Mouse (Mus musculus): ENCODE data around the gene Smim20. TPM values are rescaled to one million over a fixed set of nuclear protein-coding genes. Genes with fewer than 3 reads are reported as not detected.

Gene Smim20
- total RNA-seq (2015; ENCODE audit: low replicate concordance) (6.0 and 34.3 TPM in 2 replicates), total RNA-seq (2017; ENCODE audit: low replicate concordance) (7.5 and 10.6 TPM in 2 replicates)

- peak; percentile 98 for ATAC-seq (replicated peaks; ENCODE audit: low FRiP score, poor library complexity, severe bottlenecking)
Observed at GRCm38 (mm10) chr5:53266931-53267853, at the start of gene Smim20. Smim20 (plus strand) TSS chr5:53267083.

GRCm38 (mm10) chr5:53225434-53225833, 41.4 kb upstream of the Smim20 start:
- ATAC-seq (replicated peaks; ENCODE audit: low FRiP score, poor library complexity, severe bottlenecking), result no peak

GRCm38 (mm10) chr5:53230560-53230959, 36.3 kb upstream of the Smim20 start:
- ATAC-seq (replicated peaks; ENCODE audit: low FRiP score, poor library complexity, severe bottlenecking), result no peak

GRCm38 (mm10) chr5:53235551-53235950, 31.3 kb upstream of the Smim20 start:
- ATAC-seq (replicated peaks; ENCODE audit: low FRiP score, poor library complexity, severe bottlenecking), result no peak

- ATAC-seq (replicated peaks; ENCODE audit: low FRiP score, poor library complexity, severe bottlenecking), result no peak
Observed at GRCm38 (mm10) chr5:53236136-53236535, 30.7 kb upstream of the Smim20 start.

GRCm38 (mm10) chr5:53236749-53237148, 30.1 kb upstream of the Smim20 start:
- ATAC-seq (replicated peaks; ENCODE audit: low FRiP score, poor library complexity, severe bottlenecking), result no peak

GRCm38 (mm10) chr5:53238761-53239160, 28.1 kb upstream of the Smim20 start:
- ATAC-seq (replicated peaks; ENCODE audit: low FRiP score, poor library complexity, severe bottlenecking), result no peak

- no peak for ATAC-seq (replicated peaks; ENCODE audit: low FRiP score, poor library complexity, severe bottlenecking)
Observed at GRCm38 (mm10) chr5:53239189-53239588, 27.7 kb upstream of the Smim20 start.

- ATAC-seq (replicated peaks; ENCODE audit: low FRiP score, poor library complexity, severe bottlenecking), result no peak
Observed at GRCm38 (mm10) chr5:53239831-53240440, 26.9 kb upstream of the Smim20 start.

- ATAC-seq (replicated peaks; ENCODE audit: low FRiP score, poor library complexity, severe bottlenecking), result no peak
Observed at GRCm38 (mm10) chr5:53241109-53241508, 25.8 kb upstream of the Smim20 start.

- no peak for ATAC-seq (replicated peaks; ENCODE audit: low FRiP score, poor library complexity, severe bottlenecking)
Observed at GRCm38 (mm10) chr5:53241963-53242362, 24.9 kb upstream of the Smim20 start.

- ATAC-seq (replicated peaks; ENCODE audit: low FRiP score, poor library complexity, severe bottlenecking), result no peak
Observed at GRCm38 (mm10) chr5:53242865-53243499, 23.9 kb upstream of the Smim20 start.

GRCm38 (mm10) chr5:53243933-53244332, 22.9 kb upstream of the Smim20 start:
- ATAC-seq (replicated peaks; ENCODE audit: low FRiP score, poor library complexity, severe bottlenecking), result no peak

GRCm38 (mm10) chr5:53248499-53248898, 18.4 kb upstream of the Smim20 start:
- ATAC-seq (replicated peaks; ENCODE audit: low FRiP score, poor library complexity, severe bottlenecking), result no peak

- no peak for ATAC-seq (replicated peaks; ENCODE audit: low FRiP score, poor library complexity, severe bottlenecking)
Observed at GRCm38 (mm10) chr5:53249431-53250061, 17.3 kb upstream of the Smim20 start.

- no peak for ATAC-seq (replicated peaks; ENCODE audit: low FRiP score, poor library complexity, severe bottlenecking)
Observed at GRCm38 (mm10) chr5:53254154-53254553, 12.7 kb upstream of the Smim20 start.

- no peak for ATAC-seq (replicated peaks; ENCODE audit: low FRiP score, poor library complexity, severe bottlenecking)
Observed at GRCm38 (mm10) chr5:53254821-53255220, 12.1 kb upstream of the Smim20 start.

GRCm38 (mm10) chr5:53258038-53258786, 8.7 kb upstream of the Smim20 start:
- ATAC-seq (replicated peaks; ENCODE audit: low FRiP score, poor library complexity, severe bottlenecking), result no peak

- ATAC-seq (replicated peaks; ENCODE audit: low FRiP score, poor library complexity, severe bottlenecking), result no peak
Observed at GRCm38 (mm10) chr5:53259894-53260293, 7.0 kb upstream of the Smim20 start.

Measured in erythroblast, adult 5-6 weeks (primary cell).